In genomic region chr17:35232659-35233058, GRCm38 (mm10) we compare ENCODE assay signal across 9 mouse cellular contexts. TPM values are rescaled to one million over a fixed set of nuclear protein-coding genes. Genes with fewer than 3 reads are reported as not detected.
DNase-seq lines count a peak whose midpoint lies in the region; ATAC-seq and TF ChIP-seq lines count a peak whose summit lies in the region.
"Had no signal": no experiment of that assay in that cellular context is flagged by ENCODE, and none has a peak within 500 bp of the region (broad histone marks: within the 10 kb centered on the region; RNA-seq: fewer than 3 reads in every experiment).

No protein-coding gene starts in this region.

- H3K4me1 ChIP-seq in kidney, embryonic 14.5 days (ENCODE audit: control insufficient read depth, insufficient read depth, low read length): peaks cover 28% of the 10 kb centered on the region
- peaks cover 9% of the 10 kb centered on the region for H3K4me1 ChIP-seq in bone marrow, adult 2 months (ENCODE audit: control insufficient read depth, insufficient read depth, low read length)
- H3K4me1 ChIP-seq in liver, postnatal 0 days (ENCODE audit: insufficient read depth): peaks cover 32% of the 10 kb centered on the region

- H3K4me2 ChIP-seq in kidney, embryonic 14.5 days (replicated peaks; ENCODE audit: low read depth, low read length): no peak overlapping the region
- peak overlapping the region; percentile 73 for H3K4me2 ChIP-seq in liver, postnatal 0 days (ENCODE audit: low read depth, low read length)

- H3K27me3 ChIP-seq in kidney, embryonic 14.5 days (ENCODE audit: control insufficient read depth, insufficient read depth, low read length): no peaks in the 10 kb centered on the region
- H3K27me3 ChIP-seq in liver, postnatal 0 days (ENCODE audit: insufficient read depth, low read length): no peaks in the 10 kb centered on the region

- no peaks in the 10 kb centered on the region for H3K9me3 ChIP-seq in kidney, embryonic 14.5 days (ENCODE audit: control insufficient read depth, low read length)
- H3K9me3 ChIP-seq in liver, postnatal 0 days (ENCODE audit: low read length): no peaks in the 10 kb centered on the region

- peak overlapping the region; percentile 68; the same call in 1 of the 2 replicates for H3K27ac ChIP-seq in kidney, embryonic 14.5 days (ENCODE audit: low read depth, low read length)
- H3K27ac ChIP-seq in bone marrow, adult 2 months (ENCODE audit: control insufficient read depth, insufficient read depth, low read depth, low read length, poor library complexity): peak overlapping the region; percentile 95
- H3K27ac ChIP-seq in liver, postnatal 0 days (ENCODE audit: low read depth): peak overlapping the region; percentile 91

- TF ChIP-seq EP300 in liver, postnatal 0 days (IDR thresholded peaks at IDR 0.05; ENCODE audit: low read depth): no peak

- H3K9ac ChIP-seq in kidney, embryonic 14.5 days (ENCODE audit: low read depth, low read length): no peak overlapping the region
- 0 out of 2 replicates have a peak overlapping the region, but pooled peaks have one; percentile 6 for H3K9ac ChIP-seq in liver, postnatal 0 days (replicated peaks)

- 60% methylated on average over 5 of the region's 5 CpGs for WGBS in kidney, embryonic 14.5 days
- 10% methylated on average over 5 of the region's 5 CpGs for WGBS in bone marrow, adult 2 months
- WGBS in liver, postnatal 0 days (ENCODE audit: insufficient replicate concordance): 60% methylated on average over 5 of the region's 5 CpGs

- TF ChIP-seq POLR2A in bone marrow, adult 2 months (IDR thresholded peaks at IDR 0.05; ENCODE audit: borderline replicate concordance, control insufficient read depth, low read depth, low read length): no peak

- no peak for ATAC-seq in kidney, embryonic 14.5 days (ENCODE audit: low FRiP score, low TSS enrichment)
- ATAC-seq in liver, postnatal 0 days: no peak

- no peak for DNase-seq in kidney, adult 11 months
- DNase-seq in CD4-positive helper T cell, adult 2 months (ENCODE audit: low read depth, low spot score): peak; percentile 83
- DNase-seq in liver, postnatal 0 days: no peak
- no peak for DNase-seq in cerebellum, adult 9-11 months
- no peak for DNase-seq in left cerebral cortex, adult 8-10 months (ENCODE audit: low spot score in 2 of 2)
- no peak for DNase-seq in adrenal gland, adult 8-10 months

- H3K36me3 ChIP-seq in kidney, embryonic 14.5 days (ENCODE audit: control insufficient read depth, insufficient read depth, low read length): peaks cover 34% of the 10 kb centered on the region
- H3K36me3 ChIP-seq in liver, postnatal 0 days (replicated peaks; ENCODE audit: insufficient read depth, low read length): peaks cover 32% of the 10 kb centered on the region

- no peak overlapping the region for H3K4me3 ChIP-seq in kidney, embryonic 14.5 days (ENCODE audit: low read length)
- H3K4me3 ChIP-seq in bone marrow, adult 2 months (replicated peaks; ENCODE audit: control insufficient read depth, low read depth, low read length): no peak overlapping the region
- H3K4me3 ChIP-seq in liver, postnatal 0 days (ENCODE audit: low read depth, low read length): peak overlapping the region; percentile 31; the same call in 1 of the 2 replicates

- TF ChIP-seq CTCF in bone marrow, adult 2 months (IDR thresholded peaks at IDR 0.05; ENCODE audit: control insufficient read depth, insufficient read depth, low read length): no peak
- no peak for TF ChIP-seq CTCF in liver, postnatal 0 days (IDR thresholded peaks at IDR 0.05; ENCODE audit: low read depth)

RNA-seq across cellular contexts. Expression of gene Atp6v1g2, which starts 0.8 kb away (rescaled TPM):
- polyA plus RNA-seq in kidney, embryonic 14.5 days (2014; fragmentation: Nextera tagmentation; extraction: Ambion mirVana): 5.3 and 6.4 TPM in 2 replicates
- polyA plus RNA-seq in bone marrow, adult 2 months (2011; ENCODE audit: insufficient read depth, insufficient read length, low replicate concordance, missing spikeins): 4.1 and 9.9 TPM in 2 replicates
- polyA plus RNA-seq in liver, postnatal 0 days (2015; fragmentation: Nextera tagmentation; extraction: Ambion mirVana): 0.98 and 1.3 TPM in 2 replicates
- 100 to 1,000 TPM; 552 to 589 (median 575) TPM for total RNA-seq in left cerebral cortex, adult 8-10 months (2022)
- 10 to 100 TPM in 1 of 4 experiments, 1 to 10 TPM in 3; 5.5 to 12.1 (median 7.4) TPM for total RNA-seq in adrenal gland, adult 8-10 months (2022)

RNA-seq across cellular contexts. Expression of gene Nfkbil1, which starts 2.9 kb away (rescaled TPM):
- 3.3 and 6.0 TPM in 2 replicates for polyA plus RNA-seq in kidney, embryonic 14.5 days (2014; fragmentation: Nextera tagmentation; extraction: Ambion mirVana)
- polyA plus RNA-seq in bone marrow, adult 2 months (2011; ENCODE audit: insufficient read depth, insufficient read length, low replicate concordance, missing spikeins): 9.9 and 24.9 TPM in 2 replicates
- 4.1 and 4.4 TPM in 2 replicates for polyA plus RNA-seq in liver, postnatal 0 days (2015; fragmentation: Nextera tagmentation; extraction: Ambion mirVana)
- total RNA-seq in left cerebral cortex, adult 8-10 months (2022): 10 to 100 TPM; 14.1 to 18.8 (median 17.1) TPM
- 10 to 100 TPM; 17.4 to 20.2 (median 19.8) TPM for total RNA-seq in adrenal gland, adult 8-10 months (2022)

RNA-seq across cellular contexts. Expression of gene Ddx39b, which starts 8.9 kb away (rescaled TPM):
- 525 and 616 TPM in 2 replicates for polyA plus RNA-seq in kidney, embryonic 14.5 days (2014; fragmentation: Nextera tagmentation; extraction: Ambion mirVana)
- 275 and 374 TPM in 2 replicates for polyA plus RNA-seq in bone marrow, adult 2 months (2011; ENCODE audit: insufficient read depth, insufficient read length, low replicate concordance, missing spikeins)
- 79.6 and 87.2 TPM in 2 replicates for polyA plus RNA-seq in liver, postnatal 0 days (2015; fragmentation: Nextera tagmentation; extraction: Ambion mirVana)
- total RNA-seq in left cerebral cortex, adult 8-10 months (2022): 100 to 1,000 TPM; 175 to 212 (median 200) TPM
- 100 to 1,000 TPM; 181 to 239 (median 202) TPM for total RNA-seq in adrenal gland, adult 8-10 months (2022)

RNA-seq across cellular contexts. Expression of gene Gm16181, which starts 12.0 kb away (rescaled TPM):
- polyA plus RNA-seq in kidney, embryonic 14.5 days (2014; fragmentation: Nextera tagmentation; extraction: Ambion mirVana): 0.89 TPM in 1 of 2 replicates, not detected in the other
- not detected in 2 replicates for polyA plus RNA-seq in bone marrow, adult 2 months (2011; ENCODE audit: insufficient read depth, insufficient read length, low replicate concordance, missing spikeins)
- 0.22 TPM in 2 replicates for polyA plus RNA-seq in liver, postnatal 0 days (2015; fragmentation: Nextera tagmentation; extraction: Ambion mirVana)
- total RNA-seq in left cerebral cortex, adult 8-10 months (2022): not detected
- total RNA-seq in adrenal gland, adult 8-10 months (2022): not detected
- polyA plus RNA-seq: large intestine, adult 2 months had no signal

RNA-seq across cellular contexts. Expression of gene Lta, which starts 27.5 kb away (rescaled TPM):
- 0.14 TPM in 1 of 2 replicates, not detected in the other for polyA plus RNA-seq in kidney, embryonic 14.5 days (2014; fragmentation: Nextera tagmentation; extraction: Ambion mirVana)
- polyA plus RNA-seq in bone marrow, adult 2 months (2011; ENCODE audit: insufficient read depth, insufficient read length, low replicate concordance, missing spikeins): 3.5 and 4.4 TPM in 2 replicates
- polyA plus RNA-seq in liver, postnatal 0 days (2015; fragmentation: Nextera tagmentation; extraction: Ambion mirVana): not detected in 2 replicates
- 1 to 10 TPM in 1 of 4 experiments, under 1 TPM in 3; 0.28 to 1.2 (median 0.58) TPM for total RNA-seq in left cerebral cortex, adult 8-10 months (2022)
- 1 to 10 TPM in 1 of 4 experiments, under 1 TPM in 3; 0.28 to 1.1 (median 0.63) TPM for total RNA-seq in adrenal gland, adult 8-10 months (2022)
